Mouse (Mus musculus) embryonic fibroblast, embryonic 13.5 days (primary cell): ENCODE measurements around the gene Rps15a.

Experiments
- CTCF ChIP-seq: IDR thresholded peaks from 2 replicates; pipeline ENCODE4 v1.5.1; 2011; ENCODE audit warnings: mild to moderate bottlenecking, control low read depth, low read length, moderate library complexity, borderline replicate concordance; ENCODE audit not compliant: insufficient read depth
- POLR2A ChIP-seq: IDR thresholded peaks from 2 replicates; pipeline ENCODE4 v1.6.1; 2011; ENCODE audit warnings: low read depth, mild to moderate bottlenecking, control low read depth, low read length, moderate library complexity

DNA sequence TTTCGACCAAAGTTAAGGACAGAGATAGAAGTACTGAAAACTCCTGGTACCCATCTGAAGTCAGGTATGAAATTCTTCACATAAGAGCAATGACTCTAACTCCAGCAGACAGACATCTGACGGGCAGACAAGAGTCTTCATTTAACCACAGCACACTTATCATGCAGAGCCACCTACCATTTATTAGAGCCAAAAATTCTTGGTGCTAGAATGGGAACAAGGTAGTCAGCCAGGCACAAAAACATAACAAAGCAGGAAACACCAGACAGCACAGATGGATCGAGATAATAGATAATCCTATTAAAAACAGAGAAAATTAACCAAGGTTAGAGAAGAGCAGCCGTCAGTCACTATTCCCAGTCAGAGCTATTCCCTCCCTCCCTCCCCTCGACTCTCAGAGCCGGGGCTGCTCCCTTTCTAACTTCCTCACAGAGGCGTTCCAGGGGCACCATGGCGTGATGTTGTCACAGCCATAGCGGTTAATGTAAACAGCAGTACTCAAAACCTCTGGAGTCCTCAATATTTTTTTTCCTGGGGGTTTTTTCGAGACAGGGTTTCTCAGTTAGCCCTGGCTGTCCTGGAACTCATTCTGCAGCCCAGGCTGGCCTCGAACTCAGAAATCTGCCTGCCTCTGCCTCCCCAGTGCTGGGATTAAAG lies 10.4 kb upstream of the Rps15a start:
- no peak for TF ChIP-seq CTCF
- TF ChIP-seq POLR2A, result no peak
